Mouse (Mus musculus): Measurements from ENCODE around the gene Mydgf.

Mydgf gene

DNA sequence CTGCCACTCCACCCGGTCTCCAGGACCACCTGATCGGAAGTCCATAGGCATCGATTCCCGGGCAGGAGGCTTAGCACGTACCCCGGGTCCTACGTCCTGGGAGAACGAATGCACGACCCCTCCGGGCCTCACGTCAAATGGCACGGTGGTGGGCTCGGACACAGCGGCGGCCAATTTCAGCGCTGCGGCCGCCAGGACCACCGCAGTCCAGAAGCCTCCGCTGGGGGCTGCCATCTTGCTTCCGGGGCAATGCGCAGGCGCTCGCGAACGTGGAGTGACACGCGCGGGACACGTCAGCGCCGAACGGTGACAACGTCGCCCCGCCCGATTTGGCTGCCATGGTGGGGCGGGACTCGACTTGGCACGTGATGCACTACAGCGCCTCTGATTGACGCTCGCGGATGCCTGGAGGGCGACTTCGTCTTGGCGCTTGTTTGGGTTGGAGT is at the start of gene Mydgf:
Gene Mydgf, minus strand, starts transcription at position 263 of the 446 bp plus-strand sequence.
- DNase-seq (ENCODE audit: low spot score), result peak; percentile 96

DNA sequence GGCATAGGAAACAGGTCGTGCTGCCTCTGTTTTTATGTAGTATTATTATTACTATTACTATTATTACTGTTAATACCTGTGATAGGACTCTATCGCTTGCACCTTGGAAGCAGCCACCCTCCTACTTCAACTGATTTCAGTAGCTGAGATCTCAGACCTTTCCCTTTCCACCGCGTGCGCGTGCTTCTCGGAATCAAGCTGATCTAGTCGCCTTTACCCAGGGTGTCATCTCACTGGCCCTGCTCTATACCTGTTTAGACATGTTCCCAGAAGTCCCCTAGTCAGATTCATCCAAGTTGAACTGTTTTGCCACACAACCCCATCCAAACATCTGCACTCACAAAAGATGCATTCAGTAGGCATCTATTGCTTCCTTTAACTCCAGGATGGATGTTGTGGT is 49.7 kb upstream of the Mydgf start:
- no peak for DNase-seq (ENCODE audit: low spot score)

DNA sequence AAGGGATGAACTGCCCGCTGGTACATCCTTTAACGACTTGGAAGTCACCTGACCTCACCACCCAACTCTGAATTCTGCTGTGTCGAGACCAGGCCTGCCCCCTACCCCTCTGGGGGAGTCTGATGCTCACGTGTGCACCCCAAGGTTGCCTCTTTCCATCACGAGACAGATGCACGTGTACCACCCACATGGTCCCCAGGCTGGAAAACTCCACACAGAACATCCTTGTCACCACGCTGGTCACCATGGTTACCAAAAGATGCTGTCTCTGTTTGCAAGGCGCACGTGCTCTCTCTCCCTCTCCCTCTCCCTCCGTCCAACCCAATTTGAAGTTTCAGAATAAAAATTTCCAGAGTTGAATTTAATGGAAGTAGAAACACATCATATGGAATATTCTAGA is 46.2 kb upstream of the Mydgf start:
- peak; percentile 82 for DNase-seq (ENCODE audit: low spot score)

DNA sequence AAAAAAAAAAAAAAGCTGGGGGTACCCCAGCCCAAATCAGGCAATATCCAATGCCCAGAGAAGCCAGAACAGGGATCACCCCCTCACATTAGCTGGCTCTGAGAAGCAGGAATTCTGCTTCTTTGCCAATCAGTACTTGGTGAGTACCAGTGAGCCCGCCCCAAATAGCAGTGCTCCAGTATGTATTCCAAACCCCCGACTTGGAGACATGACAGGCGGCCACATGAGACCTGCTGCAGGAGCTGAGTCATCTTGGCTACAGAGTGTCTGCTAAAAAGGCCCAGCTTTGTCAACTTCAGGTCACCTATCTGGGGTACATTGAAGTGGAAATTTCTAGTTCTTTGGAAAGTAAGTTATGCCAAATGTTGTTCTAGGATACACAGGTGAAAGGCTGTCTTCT is 42.8 kb upstream of the Mydgf start:
- DNase-seq (ENCODE audit: low spot score), result no peak

DNA sequence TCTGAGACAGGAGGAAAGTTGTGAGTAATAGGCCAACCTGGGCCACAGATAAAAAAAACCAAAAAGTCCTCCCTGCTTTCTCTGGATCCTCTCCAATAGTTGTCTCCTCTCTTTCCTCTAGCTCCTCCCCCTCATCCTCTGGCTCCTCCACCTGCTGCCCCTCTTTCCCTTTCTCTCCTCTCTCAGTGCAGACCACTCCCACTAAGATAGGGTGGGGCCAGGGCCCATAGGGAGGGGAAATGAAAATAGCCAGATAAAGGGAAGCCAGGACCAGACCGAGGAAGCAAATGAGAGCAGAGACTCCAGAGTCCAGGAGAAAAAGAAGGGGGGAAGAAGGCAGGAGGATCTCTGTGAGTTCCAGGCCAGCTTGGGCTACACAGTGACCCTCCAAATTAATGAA is 41.2 kb upstream of the Mydgf start:
- no peak for DNase-seq (ENCODE audit: low spot score)

DNA sequence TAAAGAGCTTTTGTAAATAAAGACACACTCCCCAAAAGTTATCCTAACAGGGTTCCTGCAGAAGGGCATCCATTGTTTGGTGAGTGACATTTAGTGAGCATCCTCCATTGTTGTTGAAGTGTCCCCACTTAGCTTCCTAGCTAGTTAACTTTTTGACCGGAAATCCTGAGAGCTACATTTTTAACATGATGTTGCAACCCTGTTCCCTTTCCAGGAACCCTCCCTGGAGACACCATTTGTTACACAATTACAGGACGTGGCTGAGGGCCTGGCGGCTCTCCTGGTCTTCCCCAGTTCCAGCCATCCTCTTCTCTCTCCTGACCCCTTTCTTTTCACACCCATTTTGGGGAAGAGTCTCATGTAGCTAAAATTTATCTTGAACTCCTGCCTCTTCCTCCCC is 36.1 kb upstream of the Mydgf start:
- no peak for DNase-seq (ENCODE audit: low spot score)

DNA sequence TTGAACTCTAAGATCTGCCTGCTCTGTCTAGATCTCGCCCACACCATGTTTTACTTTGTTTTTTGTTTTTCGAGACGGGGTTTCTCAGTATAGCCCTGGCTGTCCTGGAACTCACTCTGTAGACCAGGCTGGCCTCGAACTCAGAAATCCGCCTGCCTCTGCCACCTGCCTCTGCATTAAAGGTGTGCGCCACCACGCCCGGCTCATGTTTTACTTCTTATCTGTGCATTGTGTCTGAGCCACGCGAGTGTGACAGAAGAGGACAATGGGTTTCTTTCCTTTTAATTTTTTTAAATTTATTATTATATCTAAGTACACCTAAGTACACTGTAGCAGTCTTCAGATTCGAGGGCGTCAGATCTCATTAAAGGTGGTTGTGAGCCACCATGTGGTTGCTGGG is 35.5 kb upstream of the Mydgf start:
- DNase-seq (ENCODE audit: low spot score), result no peak

DNA sequence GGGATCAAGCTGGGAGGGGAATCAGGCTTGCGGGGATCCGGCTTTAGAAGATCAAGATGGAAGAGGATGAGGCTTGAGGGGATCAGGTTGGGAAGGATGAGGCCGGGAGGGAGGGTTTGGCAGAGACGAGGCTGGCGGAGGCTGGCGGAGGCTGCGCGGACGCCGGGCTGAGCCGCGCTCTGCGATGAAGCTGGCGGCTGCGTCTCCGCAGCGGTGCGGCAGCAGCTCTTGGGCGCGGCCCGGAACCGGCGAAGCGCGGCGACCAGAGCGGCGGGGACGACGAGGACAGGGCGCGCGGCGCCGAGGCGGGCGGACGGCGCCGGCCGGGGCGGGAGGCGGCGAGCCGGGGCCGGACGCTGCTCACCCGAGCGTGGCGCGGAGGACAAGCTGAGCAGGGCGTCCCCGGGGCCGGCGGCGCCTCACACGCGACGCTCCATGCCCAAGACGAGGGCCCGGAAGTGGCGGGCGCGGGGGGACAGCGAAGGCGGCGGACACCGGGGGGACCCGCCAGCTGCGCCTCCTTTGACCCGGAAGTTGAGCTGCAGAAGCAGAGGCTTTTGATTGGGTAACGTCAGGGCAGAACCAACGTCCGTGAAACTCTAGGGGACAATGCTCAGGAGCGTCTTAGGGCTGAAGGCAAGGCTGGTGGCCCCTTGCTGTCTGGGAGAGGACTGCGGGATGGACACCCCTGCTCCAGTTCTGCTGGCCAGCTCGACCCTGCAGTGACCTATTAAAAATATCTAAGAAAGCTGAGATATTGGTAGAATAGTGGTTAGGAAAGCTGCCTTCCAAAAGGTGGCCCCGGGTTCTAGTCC is 34.9 kb upstream of the Mydgf start, which contains the start of gene Dpp9:
Gene Dpp9, minus strand, starts transcription at position 529 of the 815 bp plus-strand sequence.
- peak; percentile 93 for DNase-seq (ENCODE audit: low spot score)

DNA sequence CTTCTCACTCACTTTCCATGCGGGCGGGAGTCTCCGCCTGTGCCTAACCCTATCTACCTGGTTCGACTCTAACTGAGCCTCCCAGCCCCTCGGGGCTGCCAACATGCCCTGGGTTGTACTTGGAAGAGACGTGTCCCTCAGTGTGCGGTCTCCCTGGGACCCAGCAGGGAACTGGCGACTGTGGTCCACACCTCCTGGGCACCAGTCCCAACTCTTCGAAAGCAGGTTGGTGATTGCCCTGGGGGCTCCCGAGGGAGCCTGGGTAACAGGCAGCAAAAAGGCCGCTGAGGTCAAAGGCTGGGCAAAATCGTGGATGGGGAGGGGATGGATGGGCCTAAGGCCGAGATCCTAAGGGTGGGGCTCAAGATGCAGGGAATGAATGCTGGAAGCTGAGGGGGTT is 34.0 kb upstream of the Mydgf start:
- no peak for DNase-seq (ENCODE audit: low spot score)

DNA sequence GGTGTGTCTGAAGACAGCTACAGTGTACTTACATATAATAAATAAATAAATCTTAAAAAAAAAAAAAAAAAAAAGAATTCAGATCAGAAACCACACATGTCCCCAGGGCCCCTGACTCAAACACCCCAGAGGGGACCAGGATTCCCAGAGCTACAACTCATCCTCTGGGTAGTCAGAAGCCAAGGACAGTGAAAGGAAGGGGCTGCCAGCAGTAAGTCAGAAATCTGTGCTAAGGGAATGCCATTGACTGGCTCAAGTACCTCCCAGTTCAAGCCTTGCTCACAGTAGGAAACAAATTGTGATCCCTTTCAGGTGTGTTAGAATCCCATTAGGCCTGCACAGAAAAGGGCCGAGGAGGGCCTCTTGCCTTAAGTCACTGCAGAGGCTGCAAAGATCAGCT is 30.5 kb upstream of the Mydgf start:
- DNase-seq (ENCODE audit: low spot score), result no peak

DNA sequence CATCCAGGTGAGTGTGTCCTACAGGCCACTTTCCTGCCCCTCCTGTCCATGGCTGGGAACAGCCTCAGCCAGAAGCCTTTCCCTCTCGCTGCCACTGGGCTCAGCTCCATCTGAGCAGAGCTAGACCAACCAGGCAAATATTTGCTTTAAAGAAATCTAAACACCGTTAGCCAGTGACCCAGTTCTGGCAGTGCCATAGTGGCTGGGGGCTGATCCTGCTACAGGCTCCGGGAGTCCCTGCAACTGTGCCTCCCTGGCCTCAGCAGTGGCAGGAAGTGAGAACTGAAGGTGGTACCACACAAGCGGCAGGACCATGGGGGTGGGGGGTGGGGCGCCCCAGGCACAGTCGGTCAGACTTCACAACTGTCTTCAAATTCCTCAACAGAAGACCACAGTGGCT is 29.0 kb upstream of the Mydgf start:
- no peak for DNase-seq (ENCODE audit: low spot score)

DNA sequence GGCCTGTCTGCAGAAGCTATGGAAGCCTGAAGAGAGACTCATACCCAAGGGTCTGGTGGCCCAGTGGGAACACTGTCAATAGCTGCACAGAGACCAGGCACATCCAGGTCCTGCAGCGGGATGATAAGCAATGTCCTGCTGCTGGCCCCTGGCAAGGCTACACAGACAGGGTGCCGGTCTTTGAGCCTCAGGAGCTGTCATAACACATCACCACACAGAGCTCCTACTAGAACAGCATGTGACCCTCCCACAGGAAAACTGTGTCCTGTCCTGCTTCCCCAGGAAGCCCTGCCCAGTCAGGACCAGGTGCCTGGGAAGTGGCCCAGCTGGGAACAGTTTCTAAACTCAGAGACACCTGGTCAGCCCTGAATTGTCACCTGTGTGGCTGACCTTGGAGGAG is 27.4 kb upstream of the Mydgf start:
- no peak for DNase-seq (ENCODE audit: low spot score)

DNA sequence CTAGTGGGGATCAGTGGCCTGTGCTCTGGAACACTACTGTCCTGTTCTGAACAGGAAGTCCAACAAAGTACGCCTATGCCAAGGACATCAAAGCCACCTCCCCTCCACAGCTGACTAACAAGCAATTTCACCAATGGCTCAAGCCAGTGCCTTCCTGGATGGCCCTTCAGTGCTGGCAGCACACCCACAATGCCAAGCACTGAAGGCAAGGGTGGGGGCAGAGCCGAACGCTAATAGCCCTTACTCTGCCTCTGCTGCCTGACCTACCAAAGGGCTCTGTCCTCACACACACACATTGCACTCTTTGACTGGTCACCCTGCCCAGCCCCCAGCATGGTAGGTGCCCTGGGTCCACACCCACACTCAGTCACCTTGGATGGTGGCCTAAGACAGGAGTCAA is 25.1 kb upstream of the Mydgf start:
- DNase-seq (ENCODE audit: low spot score), result no peak

DNA sequence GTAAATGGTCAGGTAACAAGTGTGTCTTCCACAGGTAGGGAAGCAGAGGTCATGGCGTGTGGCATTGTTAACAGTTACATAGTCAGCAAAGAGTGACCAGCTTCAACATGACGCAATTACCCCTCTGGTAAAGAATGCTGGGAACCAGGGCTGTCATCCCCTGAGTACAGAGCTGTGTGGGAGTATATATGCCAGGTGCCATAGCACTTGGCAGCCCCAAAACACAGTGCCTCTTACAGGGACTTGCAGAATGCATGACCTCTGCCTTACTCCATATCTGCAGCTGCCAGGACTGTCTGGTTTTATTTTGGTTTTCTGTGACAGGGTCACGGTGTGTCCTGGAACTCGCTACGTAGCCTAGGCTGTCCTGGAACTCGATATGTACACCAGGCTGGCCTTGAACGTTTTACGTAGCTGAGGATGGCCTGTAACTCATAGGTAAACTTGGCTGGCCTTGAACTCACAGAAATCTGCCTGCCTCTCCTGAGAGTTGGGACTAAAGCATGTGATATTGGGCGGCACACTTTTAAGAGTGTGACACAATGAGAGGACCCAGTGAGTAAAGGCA is 24.3 kb upstream of the Mydgf start:
- DNase-seq (ENCODE audit: low spot score), result no peak

DNA sequence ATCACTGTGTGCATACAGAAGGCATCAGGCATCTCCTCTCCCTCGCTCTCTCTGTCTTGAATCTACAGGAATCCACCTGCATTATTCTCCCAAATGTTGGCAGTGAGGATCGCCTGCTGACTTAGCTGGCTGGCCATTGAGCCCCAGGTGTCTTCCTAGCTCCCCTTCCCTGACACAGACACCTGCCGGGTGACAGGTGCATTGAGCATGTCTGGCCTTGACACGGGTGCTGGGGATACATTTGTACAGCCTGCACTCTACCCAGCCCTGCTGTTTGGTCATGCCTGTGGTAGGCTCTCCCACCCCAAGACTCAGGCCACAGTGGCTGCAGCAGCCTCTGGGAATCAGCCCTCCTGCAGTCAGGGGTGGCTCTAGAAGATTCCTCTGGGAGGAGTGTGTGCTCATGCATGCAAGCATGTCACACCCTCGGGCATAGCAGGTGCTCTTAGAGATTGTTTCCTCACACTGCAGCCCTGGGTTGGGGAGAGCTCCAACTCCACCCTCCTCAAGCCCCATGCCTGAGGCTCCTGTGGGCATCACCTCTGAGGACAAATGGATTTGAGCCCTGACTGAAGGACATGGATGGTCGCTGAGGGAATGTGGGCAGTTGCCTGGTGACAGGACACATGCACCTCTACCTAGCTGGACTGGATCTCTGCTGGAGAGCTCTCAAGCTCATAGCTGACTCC is 23.4 kb upstream of the Mydgf start:
- DNase-seq (ENCODE audit: low spot score), result no peak

DNA sequence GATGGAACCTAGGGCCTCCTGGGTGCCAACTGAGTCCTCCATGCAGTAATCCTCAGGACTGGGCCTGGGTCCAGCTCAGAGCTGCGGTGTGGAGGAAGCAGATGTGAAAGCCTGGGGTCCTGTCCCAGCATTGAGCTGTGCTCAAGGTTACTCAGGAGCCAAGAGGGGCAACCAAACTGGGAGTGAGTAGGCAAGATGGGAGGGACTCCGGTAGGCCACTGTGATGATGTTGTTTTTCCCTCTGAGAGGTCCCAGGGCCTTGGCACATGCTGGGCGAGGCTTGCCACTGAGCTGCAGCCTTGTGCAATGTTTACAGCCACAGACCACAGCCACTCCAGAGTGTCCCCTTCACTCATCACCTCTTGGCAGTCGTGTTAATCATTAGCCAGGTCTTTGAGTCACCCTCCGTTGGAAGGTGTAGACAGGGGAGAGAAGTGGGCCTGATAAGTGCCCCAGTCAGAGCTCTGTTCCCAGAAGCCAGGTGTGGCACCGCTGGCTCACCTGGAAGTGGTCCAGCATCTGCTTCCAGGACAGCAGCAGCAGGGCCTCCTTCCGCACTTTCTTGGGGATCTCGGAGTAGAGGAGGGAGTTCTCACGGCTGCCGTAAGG is 22.7 kb upstream of the Mydgf start:
- no peak for DNase-seq (ENCODE audit: low spot score)

DNA sequence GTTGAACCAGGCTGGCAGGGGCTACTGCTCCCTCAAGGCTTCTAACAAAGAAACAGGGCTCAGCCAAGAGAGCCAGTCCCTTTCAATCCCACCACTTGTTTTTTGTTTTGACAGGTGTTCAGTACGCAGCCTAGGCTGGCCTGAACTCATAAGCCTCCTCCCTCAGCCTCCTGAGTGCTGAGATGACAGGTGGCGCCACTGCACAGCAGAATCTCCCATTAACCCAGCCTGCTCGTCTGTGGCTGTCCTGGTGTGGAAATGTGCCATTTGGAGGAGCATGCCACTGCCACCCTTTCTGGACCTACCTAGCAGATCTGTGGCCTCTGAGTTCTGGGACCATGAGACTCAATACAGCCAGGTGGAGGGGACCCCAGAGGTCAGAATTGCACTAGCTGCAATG is 20.0 kb upstream of the Mydgf start:
- no peak for DNase-seq (ENCODE audit: low spot score)

DNA sequence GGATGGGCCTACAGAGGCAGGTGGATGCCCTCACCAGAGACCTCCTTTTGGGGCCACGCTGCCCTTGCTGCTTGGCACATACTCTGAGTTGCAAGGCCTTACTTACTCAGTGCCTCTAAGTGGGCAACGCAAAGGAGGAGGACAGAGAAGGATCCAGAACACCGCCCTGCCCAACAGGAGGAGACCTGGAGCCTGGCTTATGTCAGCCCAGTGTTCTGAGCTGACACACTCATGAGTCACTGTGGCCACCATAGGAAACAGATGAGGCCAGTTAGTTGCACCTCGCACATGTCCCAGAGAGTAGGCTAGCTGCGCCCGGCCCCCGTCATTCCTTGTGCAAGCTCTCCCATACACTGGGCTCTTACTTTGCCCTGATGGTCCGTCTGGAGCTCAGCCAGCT is 18.8 kb upstream of the Mydgf start:
- DNase-seq (ENCODE audit: low spot score), result no peak

DNA sequence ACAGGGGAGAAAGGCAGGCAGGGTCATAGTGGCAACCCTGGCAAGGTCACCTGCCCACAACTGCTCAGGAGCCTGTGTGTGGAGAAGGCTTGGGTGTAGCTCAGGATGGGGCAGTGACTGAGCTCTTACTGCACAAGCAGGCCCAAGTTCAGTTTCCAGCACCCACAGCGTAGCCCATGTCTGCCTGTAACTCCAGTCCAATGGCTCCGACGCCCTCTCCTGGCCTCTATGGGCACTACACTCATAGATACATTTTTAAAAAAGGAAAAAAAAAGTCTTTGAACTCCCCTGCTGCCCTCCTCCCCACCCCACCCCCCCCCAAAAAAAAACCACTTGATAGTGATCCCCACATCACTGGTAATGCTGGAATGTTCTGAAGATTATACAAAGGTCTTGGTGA is 17.9 kb upstream of the Mydgf start:
- DNase-seq (ENCODE audit: low spot score), result no peak

DNA sequence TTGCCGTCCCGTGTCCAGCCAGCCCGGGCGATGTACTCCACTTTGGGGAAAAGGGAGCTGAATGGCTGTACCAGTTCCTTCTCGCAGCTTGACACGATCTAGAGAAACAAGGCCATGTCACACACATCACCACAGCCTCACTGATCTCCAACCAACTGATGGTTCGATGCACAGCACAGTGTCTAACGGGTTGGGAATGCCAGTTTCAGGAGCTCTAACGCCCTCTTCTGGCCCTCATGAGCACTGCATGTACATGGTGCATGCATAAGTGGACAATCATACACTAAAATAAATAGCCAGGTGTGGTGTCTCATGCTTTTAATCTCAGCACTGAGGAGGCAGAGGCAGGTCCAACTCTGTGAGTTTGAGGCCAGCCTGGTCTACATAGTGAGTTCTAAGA is 16.9 kb upstream of the Mydgf start:
- DNase-seq (ENCODE audit: low spot score), result no peak

DNA sequence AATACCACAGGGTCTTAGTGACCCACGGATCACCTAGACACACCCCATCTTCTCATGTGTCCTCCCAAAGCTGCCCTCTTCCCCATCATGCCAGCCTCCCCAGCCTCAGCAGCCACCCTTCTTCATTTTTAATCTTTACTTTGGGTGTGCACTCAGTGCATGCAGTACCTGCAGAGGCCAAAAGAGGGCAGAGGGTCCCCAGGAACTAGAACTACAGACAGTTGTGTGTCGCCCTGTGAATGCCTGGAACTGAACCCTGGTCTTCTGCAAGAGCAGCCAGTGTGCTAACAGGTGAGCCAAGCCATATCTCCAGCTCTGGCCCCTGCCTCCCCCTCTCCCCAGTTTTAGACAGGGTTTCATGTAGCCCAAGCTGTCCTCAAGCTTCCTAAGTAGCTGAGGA is 13.1 kb upstream of the Mydgf start:
- no peak for DNase-seq (ENCODE audit: low spot score)

DNA sequence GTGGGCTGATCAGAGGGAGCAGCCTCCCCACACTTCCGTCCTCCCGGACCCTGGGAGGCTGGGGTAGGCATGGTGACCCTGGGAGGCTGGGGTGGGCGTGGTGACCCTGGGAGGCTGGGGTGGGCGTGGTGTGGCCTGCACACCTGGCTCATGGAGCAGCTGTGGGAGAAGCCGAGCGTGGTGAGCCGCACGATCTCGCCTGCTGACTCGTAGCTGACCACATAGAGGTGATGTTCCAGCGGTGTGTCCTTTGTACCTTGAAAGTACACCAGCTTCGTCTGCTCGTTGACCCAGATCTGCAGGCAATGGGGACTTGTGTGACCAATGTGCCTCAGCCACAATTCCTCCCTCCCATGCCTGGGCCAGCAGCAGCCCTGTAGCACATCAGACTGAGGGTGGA is 11.0 kb upstream of the Mydgf start:
- DNase-seq (ENCODE audit: low spot score), result no peak

DNA sequence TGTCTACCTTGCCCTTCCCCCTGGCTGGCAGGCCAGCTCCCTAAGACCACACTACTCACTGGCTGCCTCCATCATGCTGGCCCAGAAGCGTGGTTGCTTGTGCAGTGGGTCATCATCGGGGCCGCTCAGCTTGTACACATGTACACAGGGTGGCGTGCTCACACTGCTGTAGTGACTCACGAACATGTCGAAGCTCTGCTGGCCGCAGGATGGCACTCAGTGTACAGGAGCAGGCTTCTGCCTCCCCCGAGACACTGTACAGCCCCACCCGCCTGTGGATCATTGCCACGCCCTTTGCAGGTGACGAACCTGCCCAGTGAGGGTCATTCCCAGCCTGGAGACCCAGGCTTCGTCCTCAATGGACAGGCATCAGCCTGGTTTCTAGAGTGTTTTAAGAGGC is 10.6 kb upstream of the Mydgf start:
- no peak for DNase-seq (ENCODE audit: low spot score)
